Mouse (Mus musculus) c-Kit-positive CD71-positive TER-119-negative erythroid progenitor cells, embryonic 14.5 days (primary cell): ENCODE measurements around the gene Hist2h2ab.
A peak's percentile ranks its signal among the peaks of the same experiment; 100 is the strongest.
"Not testable (repeated sequence)": the region's sequence is repeated elsewhere in the genome, so short reads cannot be mapped to it uniquely, and the experiment has no call there.

Source experiments
- DNase-seq: peaks from one replicate; pipeline ENCODE4 v3.0.0-alpha.2; 2013; ENCODE audit warnings: low read depth

The Hist2h2ab gene

GRCm38 (mm10) chr3:96198181-96198580 lies 21.5 kb upstream of the Hist2h2ab start:
- peak; percentile 44 for DNase-seq

DNA sequence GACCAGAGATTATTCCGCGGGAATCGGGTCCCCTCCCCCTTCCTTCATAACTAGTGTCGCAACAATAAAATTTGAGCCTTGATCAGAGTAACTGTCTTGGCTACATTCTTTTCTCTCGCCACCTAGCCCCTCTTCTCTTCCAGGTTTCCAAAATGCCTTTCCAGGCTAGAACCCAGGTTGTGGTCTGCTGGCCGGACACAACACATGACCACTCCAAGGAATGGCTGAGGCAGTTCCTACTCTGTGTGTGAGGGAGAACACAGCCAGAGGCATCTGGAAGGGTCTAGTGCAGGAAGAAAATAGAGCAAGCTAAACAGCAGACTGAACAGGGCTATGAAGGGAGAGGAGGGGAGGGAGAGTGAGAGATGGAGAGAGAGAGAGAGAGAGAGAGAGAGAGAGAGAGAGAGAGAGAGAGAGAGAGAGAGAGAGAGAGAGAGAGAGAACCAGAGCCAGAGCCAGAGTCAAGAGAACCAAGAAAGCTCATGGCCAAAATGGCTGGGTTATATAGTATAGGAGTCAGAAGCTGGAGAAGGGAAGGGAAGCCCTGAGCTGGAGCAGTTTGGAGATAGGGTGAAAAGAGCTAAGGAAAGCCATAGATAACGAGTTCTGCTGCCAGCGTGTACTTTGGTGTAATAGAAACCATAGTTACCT lies 20.9 kb upstream of the Hist2h2ab start:
- not testable (repeated sequence) for DNase-seq

DNA sequence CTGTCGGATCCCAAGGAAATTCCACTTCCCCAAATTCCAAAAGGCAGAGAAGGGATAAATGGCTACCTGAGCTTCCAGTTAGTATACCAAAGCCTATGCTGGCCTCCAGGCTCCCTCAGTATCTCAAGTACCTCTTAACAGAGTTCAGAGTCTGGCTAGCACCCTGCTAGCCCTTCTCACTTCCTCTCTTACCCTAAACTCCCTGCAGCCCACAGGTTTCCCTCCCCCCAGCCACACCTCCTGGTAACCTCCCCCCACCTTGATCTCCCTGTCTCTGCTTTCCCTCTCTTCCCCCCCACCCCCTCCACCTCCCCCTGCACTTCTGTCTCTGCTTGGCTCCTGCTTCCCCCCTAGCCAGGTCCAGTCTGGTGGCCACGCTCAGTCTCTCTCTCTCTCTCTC lies 19.9 kb upstream of the Hist2h2ab start:
- no peak for DNase-seq

DNA sequence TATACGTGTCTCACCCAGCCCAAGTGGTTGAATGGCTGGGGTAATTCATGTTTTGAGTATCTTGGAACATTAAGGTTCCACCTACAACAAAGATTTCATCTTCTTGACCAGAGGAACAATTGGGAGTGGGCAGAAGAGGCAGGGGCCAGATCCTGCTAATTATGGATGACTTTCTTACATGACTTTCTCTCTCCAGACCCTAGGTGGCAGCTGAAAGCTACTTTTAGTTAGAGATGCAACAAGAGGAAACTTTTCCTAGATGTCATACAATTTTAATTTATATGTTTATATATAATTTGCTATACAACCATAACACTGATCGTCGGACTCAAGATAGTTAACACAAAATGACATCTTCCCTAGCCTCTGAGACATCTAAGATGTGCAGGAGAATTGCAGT lies 11.8 kb upstream of the Hist2h2ab start:
- no peak for DNase-seq

- DNase-seq = no peak
These were observed 10.4 kb upstream of the Hist2h2ab start for GRCm38 (mm10) chr3:96209242-96209641.

GRCm38 (mm10) chr3:96219191-96219641 lies 449 bp upstream of the Hist2h2ab start:
- no peak for DNase-seq

DNA sequence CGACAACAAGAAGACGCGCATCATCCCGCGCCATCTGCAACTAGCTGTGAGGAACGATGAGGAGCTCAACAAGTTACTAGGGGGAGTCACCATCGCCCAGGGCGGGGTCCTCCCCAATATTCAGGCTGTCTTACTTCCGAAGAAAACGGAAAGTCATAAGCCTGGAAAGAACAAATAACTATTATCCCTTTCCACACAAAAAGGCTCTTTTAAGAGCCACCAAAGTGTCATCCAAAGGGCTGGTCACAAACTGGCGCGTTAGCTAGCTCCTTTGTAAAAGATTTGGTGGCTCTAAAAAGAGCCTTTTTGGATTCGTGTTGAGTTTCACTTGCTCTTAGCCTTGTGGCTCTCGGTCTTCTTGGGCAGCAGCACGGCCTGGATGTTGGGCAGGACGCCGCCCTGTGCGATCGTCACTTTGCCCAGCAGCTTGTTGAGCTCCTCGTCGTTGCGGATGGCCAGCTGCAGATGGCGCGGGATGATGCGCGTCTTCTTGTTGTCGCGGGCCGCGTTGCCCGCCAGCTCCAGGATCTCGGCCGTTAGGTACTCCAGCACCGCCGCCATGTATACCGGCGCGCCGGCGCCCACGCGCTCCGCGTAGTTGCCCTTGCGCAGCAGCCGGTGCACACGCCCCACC lies 583 bp downstream of the Hist2h2ab start:
- not testable (repeated sequence) for DNase-seq

- peak; percentile 95 for DNase-seq
These were observed 1.3 kb downstream of the Hist2h2ab start, which contains the start of the genes Hist2h2ac and Hist2h2be for GRCm38 (mm10) chr3:96220765-96221639. TSS of gene Hist2h2ac (minus strand) at chr3:96220880. TSS of gene Hist2h2be (plus strand) at chr3:96221119.

DNA sequence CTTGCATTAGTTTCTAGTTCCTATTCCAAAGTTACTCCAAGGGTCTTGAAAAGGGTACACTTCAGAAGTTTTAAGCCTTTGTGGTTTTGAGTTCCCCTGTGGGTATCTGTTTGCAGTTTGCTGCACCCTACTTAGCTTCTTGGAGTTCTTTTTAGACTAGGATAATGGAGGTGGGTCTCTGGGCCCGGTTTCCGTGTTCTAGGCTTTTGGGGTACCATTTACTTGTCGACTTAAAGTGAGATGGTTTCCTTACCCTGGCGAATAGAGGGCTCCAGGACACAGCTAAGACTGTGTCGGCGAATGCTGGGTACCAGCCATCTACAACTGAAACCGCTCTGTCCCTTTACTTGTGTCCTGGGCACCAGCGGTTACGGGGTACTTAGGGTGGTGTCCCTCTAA lies 2.0 kb downstream of the Hist2h2ab start:
- no peak for DNase-seq

- no peak for DNase-seq
These were observed 3.1 kb downstream of the Hist2h2ab start for GRCm38 (mm10) chr3:96222774-96223173.

- peak; percentile 23 for DNase-seq
These were observed 5.8 kb downstream of the Hist2h2ab start for GRCm38 (mm10) chr3:96225421-96225820.

GRCm38 (mm10) chr3:96226695-96227648 lies 7.3 kb downstream of the Hist2h2ab start:
- DNase-seq = no peak

DNA sequence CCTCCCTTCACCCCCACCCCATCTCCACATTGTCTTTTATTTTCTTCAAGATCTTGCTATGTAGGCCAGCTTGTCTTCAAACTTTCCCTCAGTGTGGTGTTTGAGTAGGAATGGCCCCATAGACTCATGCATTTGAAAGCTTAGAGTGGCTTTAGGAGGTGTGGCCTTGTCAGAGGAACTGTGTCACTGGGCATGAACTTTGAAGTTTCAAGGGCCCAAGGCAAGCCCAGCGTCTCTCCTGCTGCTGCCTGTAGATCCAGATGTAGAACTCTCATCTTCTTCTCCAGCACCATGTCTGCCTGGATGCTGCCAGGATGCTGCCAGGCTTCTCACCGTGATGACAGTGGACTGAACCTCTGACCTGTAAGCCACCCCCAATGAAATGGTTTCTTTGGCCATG lies 9.2 kb downstream of the Hist2h2ab start:
- DNase-seq = no peak

GRCm38 (mm10) chr3:96230404-96230803 lies 10.7 kb downstream of the Hist2h2ab start:
- DNase-seq = no peak

GRCm38 (mm10) chr3:96230910-96231757 lies 11.5 kb downstream of the Hist2h2ab start:
- no peak for DNase-seq

GRCm38 (mm10) chr3:96231758-96232120 lies 12.1 kb downstream of the Hist2h2ab start:
- no peak for DNase-seq

- DNase-seq = no peak
These were observed 15.2 kb downstream of the Hist2h2ab start for GRCm38 (mm10) chr3:96234914-96235313.

- no peak for DNase-seq
These were observed 16.2 kb downstream of the Hist2h2ab start for GRCm38 (mm10) chr3:96235836-96236235.

GRCm38 (mm10) chr3:96236834-96237334 lies 17.2 kb downstream of the Hist2h2ab start:
- no peak for DNase-seq

- DNase-seq = peak; percentile 56
These were observed 17.8 kb downstream of the Hist2h2ab start for GRCm38 (mm10) chr3:96237335-96237903.
